Mouse (Mus musculus) T-helper 1 cell (primary cell): Measurements from ENCODE around the gene Ddx17.

Experiments used
- in situ Hi-C: fragments of 300-600 bp; cut with MboI, MseI; formaldehyde crosslinking; loops from one replicate; pipeline ENCODE4 v1.15.1; 2025; ENCODE audit warnings: high pct_unique_total_duplicates

Gene Ddx17

DNA sequence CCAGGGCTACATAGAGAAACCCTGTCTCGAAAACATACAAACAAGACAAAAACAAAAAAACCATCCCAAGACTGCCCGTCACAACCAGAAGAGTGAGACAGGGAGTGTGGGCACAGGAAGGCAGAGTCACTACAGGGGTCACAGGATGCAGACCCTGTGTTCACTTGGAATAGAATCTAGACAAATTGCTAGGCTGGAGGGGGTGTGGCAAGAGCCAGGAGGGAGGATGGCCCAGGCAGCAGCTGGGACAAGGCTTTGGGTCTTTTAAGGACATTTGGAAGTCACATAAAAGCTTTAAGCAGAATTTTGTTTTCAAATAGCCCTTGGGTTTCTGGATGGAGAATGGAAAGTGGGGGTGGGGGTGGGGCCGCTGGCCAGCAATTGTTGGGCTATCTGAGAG lies 28.0 kb downstream of the Ddx17 start:
- in situ Hi-C loops: loop anchor here (10.0 kb wide), 1 partner anchor 954 kb away; no protein-coding TSS in a partner anchor

GRCm38 (mm10) chr15:79517710-79518109 lies 28.8 kb downstream of the Ddx17 start:
- in situ Hi-C loops: loop anchor here (10.0 kb wide), 1 partner anchor 953 kb away; no protein-coding TSS in a partner anchor

GRCm38 (mm10) chr15:79516171-79517096 lies 30.1 kb downstream of the Ddx17 start, which contains the start of gene Kdelr3:
Gene Kdelr3, plus strand, starts transcription at chr15:79516411.
- in situ Hi-C loops: loop anchor here (10.0 kb wide), 1 partner anchor 952 kb away; no protein-coding TSS in a partner anchor

DNA sequence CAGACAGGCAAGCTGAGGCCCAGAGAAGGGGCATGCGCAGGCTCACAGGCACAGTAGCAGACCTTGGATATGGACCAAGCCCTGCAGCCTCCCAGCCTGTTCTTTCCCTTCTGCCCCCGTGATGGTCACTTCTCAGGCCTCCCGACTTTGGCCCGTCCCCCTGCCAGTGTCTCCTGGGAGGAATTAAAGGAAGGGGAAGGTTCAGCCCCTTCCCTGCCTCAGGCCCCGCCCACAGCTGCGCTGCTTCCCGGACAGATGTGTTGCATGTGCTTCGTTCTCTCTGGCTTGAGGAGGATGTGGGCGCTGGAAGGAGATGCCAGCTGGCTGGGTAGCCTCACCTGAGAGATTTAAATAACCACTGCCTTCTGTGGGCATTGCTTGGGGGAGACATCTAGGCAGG lies 32.6 kb downstream of the Ddx17 start:
- in situ Hi-C loops: loop anchor here (10.0 kb wide), 1 partner anchor 949 kb away; no protein-coding TSS in a partner anchor

DNA sequence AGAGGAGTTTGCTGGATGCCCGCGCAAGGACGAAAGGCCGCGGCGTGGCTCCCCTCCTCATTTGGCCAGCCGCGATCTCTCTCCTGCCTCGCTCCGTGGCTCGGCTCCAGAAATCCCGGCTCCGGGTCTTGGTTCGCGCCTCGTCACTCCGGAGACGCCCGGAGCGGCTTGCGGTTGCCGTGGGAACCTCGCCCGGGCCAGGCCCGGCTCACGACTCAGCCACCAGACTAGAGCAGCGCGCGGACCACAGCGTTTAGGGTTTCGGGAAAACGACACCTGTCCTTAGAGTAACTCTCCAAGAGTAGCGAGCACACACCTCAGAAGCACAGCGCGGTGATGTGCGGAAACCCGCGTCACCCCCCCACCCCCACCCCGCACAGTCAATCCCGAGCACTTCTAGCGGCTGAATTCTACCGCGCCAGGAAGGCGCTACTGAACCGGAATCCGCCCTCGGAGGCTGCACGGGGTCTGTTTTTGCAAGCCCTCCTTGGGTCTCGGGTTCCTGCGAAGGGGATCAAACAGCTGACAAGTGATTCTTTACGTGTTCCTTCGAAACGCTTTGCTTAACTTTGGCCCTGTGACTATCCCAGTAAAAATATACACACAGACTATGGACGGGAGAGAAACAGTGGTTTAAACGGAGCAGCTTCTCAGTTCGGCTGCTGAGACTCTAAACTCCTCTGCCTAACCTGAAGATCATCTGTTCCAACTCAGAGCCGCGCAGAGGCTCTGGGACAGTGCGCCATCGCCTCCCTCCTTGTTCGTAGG lies 34.8 kb downstream of the Ddx17 start:
- in situ Hi-C loops: loop anchor here (10.0 kb wide), 1 partner anchor 947 kb away; no protein-coding TSS in a partner anchor

DNA sequence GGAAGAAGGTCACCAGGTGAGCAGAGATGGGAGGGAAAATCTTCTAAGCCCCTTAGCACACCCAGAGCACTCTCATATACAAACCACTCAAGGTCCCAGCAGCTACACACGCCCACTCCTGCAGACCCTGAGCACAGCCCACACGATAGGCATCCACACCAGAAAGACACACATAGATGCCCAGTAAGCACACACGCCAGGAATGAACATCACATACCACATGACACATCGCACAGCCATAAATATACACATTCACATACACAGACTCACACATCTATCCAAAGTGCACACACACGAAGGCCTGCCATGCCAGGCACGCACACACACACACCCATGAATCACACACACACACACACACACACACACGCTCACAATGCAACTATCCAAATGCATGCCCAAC lies 36.1 kb downstream of the Ddx17 start:
- in situ Hi-C loops: loop anchor here (10.0 kb wide), 1 partner anchor 946 kb away; no protein-coding TSS in a partner anchor

DNA sequence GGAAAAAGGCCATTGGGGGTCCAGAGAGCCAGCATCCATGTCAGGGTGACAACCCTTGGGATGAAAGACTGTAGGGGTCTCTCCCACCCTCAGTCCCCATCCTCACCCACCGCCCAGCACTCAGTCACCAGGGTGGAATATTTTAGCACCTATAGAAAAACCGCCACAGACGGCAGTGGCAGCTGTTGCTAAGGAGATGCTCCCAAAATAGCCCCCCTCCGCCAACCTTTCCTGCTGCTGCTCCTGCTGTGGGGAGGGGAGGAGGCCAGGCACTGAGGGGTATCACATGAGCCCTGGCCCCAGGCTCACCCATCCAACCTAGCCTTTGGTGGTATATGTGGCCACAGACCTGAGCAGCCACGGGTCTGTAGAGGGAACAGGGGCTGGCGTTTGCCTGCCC lies 36.5 kb downstream of the Ddx17 start:
- in situ Hi-C loops: loop anchor here (10.0 kb wide), 1 partner anchor 945 kb away; no protein-coding TSS in a partner anchor

DNA sequence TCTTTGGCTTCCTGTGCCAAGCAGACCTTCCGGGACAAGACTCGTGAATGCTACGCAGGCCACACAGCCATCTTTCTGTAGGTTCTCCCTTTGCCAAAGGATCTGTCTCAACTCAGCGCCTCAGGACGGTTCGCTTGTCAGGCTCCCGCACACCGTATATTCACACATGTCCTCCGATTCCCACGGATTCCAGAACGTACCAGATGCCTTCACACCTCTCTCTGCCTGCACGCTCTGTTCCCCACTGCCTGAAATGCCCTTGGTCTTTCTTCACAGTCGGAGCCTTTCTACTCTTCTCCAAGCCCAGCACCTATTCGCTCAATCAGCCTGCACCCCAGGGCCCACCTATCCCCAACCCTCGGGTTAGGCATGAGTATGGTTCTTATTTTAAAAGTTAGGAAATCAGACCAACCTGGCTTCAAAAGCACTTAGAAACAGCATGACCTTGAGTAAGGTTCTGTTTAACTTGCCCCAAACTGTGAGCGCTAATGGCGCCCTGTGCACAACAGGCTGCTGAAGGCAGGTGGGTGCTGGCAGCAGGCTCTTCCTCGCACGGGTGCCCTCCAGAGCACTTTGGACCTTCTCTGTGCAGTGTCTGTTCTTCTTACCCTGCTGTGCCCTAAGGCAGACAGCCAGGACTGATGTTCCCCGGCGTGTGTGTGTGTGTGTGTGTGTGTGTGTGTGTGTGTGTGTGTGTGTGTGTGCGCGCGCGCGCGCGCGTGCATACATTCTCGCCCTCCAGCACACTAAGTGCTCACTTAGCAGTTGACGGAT lies 39.3 kb downstream of the Ddx17 start:
- in situ Hi-C loops: no loop called here

DNA sequence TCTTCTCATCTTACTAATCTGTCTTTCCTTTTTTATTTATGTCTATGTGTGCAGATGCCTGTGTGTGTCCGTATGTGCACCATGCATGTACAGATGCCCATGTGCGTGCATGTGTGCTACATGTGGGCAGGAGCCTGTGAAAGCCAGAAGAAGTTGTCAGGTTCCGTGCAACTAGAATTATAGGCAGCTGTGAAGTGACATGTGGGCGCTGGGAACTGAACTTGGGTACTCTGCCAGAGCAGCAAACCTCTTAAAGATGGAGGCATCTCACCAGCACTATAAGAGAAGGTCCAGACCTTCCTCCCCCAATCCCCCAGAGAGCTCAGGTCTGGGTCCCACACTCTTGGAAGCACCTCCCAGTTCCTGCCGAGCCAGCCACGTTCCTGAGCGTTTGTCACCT lies 40.1 kb downstream of the Ddx17 start:
- in situ Hi-C loops: no loop called here

DNA sequence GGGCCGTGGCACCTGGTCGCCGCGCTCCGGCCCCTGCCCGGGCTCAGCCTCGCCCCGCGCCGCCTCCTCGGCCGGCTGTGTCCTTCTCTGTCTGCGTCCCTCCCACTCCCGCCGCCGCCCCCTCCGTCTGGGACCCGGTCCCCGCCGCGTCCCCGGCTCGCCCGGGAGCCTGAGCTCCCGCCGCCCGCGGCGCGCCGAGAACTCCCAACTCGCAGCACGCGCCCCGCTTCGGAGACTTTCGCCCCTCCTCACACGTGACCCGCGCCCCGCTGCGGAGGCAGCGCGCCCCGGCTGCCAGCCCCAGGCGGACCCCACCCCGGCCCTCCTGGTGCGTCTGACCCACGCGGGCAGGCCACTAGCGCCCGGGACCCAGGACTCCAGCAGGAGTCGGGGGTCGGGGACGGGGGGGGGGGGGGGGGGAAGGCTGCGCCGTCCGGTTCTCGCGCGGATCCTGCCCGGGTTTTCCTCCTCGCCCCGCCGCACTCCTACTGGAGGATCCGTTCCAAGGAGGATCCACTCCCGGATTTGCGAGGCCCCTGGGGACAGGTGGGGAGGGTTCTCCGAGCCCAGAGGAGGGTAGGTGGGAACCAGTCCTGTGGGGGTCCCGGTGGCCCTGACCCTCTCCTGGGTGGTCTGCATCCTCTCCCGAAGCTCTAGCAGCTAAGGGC lies 40.8 kb downstream of the Ddx17 start:
- in situ Hi-C loops: no loop called here

GRCm38 (mm10) chr15:79504707-79505452 lies 41.7 kb downstream of the Ddx17 start, which contains the start of gene Kcnj4:
Gene Kcnj4, minus strand, starts transcription at chr15:79505241.
- in situ Hi-C loops: no loop called here

DNA sequence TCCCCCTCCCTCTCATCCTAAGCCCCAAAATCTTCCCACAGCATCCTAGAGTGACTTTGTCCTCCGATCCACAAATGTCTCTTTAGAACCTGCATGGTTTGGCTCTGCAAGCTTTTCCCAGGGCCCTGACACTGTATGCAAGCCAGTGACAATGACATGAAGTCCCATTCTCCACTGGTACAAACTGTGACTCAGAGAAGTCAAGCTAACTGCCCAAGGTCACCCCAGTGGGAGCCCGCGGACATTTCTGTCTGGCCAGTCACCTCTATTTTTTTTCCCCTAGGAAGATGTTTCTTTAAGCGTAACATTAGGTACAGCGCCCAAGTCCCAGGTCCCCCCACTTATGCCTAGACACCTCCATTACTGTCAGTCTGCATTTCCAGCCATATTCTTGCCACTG lies 43.1 kb downstream of the Ddx17 start:
- in situ Hi-C loops: no loop called here

DNA sequence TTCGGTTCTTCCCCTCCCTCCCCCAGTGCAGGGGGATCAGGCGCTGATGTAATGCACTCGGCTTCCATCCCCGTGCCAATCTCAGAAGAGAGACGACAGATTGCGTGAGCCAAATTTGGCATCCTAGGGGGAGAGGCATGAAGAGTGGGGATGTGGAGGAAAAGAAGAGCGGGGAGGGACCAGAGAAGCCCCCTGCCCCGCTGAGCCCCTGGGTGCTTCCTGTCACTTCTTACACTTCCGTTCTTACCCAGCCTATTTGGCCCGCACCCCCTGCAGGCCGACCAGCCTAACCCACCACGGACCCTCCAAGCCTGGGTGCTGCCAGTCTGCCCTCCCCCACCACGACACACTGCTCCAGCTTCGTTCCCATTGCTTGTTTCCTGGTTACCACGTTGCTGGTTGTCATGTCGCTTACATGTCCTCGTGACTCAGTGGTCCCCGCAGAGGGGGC lies 43.6 kb downstream of the Ddx17 start:
- in situ Hi-C loops: no loop called here

DNA sequence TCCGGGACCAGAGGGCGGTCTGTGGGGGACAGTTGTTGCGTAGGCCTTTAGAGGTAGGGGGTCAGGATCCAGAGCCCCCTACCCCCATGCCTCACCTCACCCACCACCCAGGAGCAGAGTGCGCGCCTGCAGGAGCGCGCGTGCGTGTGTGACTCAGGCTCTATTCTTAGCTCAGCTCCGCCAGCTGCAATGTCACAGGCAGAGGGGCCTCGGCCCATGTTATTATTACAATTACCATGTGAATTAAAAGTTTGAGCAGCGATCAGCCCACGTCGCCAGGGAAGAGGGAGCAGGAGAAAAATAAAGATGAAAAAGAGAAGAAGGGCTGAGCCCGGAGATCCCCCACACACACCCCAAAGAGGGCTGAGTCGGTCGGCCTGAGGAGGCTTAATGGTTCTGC lies 46.4 kb downstream of the Ddx17 start:
- in situ Hi-C loops: no loop called here

- in situ Hi-C loops: no loop called here
These were observed 53.0 kb downstream of the Ddx17 start for GRCm38 (mm10) chr15:79493527-79493926.

- in situ Hi-C loops: no loop called here
These were observed 57.1 kb downstream of the Ddx17 start for GRCm38 (mm10) chr15:79489463-79489862.

GRCm38 (mm10) chr15:79481181-79481688 lies 65.3 kb downstream of the Ddx17 start:
- in situ Hi-C loops: no loop called here
